Mouse (Mus musculus) CH12.LX (cell line): ENCODE results near the gene Dll3.

Experiments used
- CTCF ChIP-seq, 2 experiments: IDR thresholded peaks in 1 of 2; conservative IDR thresholded peaks in 1 of 2; 2 replicates each; pipeline ENCODE4 v1.5.1; 2011 to 2012; ENCODE audit warnings: low read depth in 2 of 2, low read length in 2 of 2, improper control_type of control experiment in 1 of 2, inconsistent platforms in 1 of 2, mild to moderate bottlenecking in 1 of 2, moderate library complexity in 1 of 2
- IRF4 ChIP-seq: IDR thresholded peaks from 2 replicates; pipeline ENCODE4 v1.6.1; 2014; ENCODE audit warnings: low read depth, mild to moderate bottlenecking, inconsistent platforms, low read length, improper control_type of control experiment
- MYC ChIP-seq: IDR thresholded peaks from 2 replicates; pipeline ENCODE4 v1.6.1; 2011; ENCODE audit warnings: low read depth, mild to moderate bottlenecking, improper control_type of control experiment, low read length
- NRF1 ChIP-seq: IDR thresholded peaks from 2 replicates; pipeline ENCODE4 v1.6.1; 2014; ENCODE audit warnings: low read depth, mild to moderate bottlenecking, inconsistent platforms, low read length, improper control_type of control experiment, moderate library complexity
- USF1 ChIP-seq: IDR thresholded peaks from 2 replicates; pipeline ENCODE4 v1.6.1; 2014; ENCODE audit warnings: low read depth, mild to moderate bottlenecking, inconsistent platforms, low read length, improper control_type of control experiment

GRCm38 (mm10) chr7:28341381-28341780 is 39.3 kb upstream of the Dll3 start:
- no peak for TF ChIP-seq CTCF (conservative IDR thresholded peaks at IDR 0.05 in 1 of 2, IDR thresholded peaks at IDR 0.05 in 1 of 2; ENCODE audit: low read depth in 2 of 2, low read length in 2 of 2)
- no peak for TF ChIP-seq MYC
- no peak for TF ChIP-seq NRF1
- no peak for TF ChIP-seq USF1
- TF ChIP-seq IRF4 = no peak
